Mouse (Mus musculus): ENCODE results near the gene Gm3285. TPM values are rescaled to one million over a fixed set of nuclear protein-coding genes. Genes with fewer than 3 reads are reported as not detected.
A peak's percentile ranks its signal among the peaks of the same experiment; 100 is the strongest.

Gene Gm3285
- total RNA-seq (2021): not detected
- long read RNA-seq, experiment 1: 0 reads
- long read RNA-seq, experiment 2: 0 reads

- DNase-seq (ENCODE audit: low spot score in 2 of 2): no peak
Measured at GRCm38 (mm10) chr10:77861675-77862074, at the start of gene Gm3285. Gm3285 (plus strand) TSS chr10:77861975.

- no peak for DNase-seq (ENCODE audit: low spot score in 2 of 2)
Measured at GRCm38 (mm10) chr10:77814382-77814781, 47.4 kb upstream of the Gm3285 start, which contains the start of gene Gm2696. Gm2696 (plus strand) TSS chr10:77814682.

GRCm38 (mm10) chr10:77815514-77815913 is 46.3 kb upstream of the Gm3285 start:
- no peak for DNase-seq (ENCODE audit: low spot score in 2 of 2)

- DNase-seq (ENCODE audit: low spot score in 2 of 2): no peak
Measured at GRCm38 (mm10) chr10:77818523-77818922, 43.3 kb upstream of the Gm3285 start.

GRCm38 (mm10) chr10:77819203-77819602 is 42.6 kb upstream of the Gm3285 start:
- DNase-seq (ENCODE audit: low spot score in 2 of 2): no peak

GRCm38 (mm10) chr10:77826951-77827350 is 34.8 kb upstream of the Gm3285 start, which contains the start of gene Krtap10-4:
Krtap10-4 (minus strand) TSS chr10:77827095.
- no peak for DNase-seq (ENCODE audit: low spot score in 2 of 2)

- no peak for DNase-seq (ENCODE audit: low spot score in 2 of 2)
Measured at GRCm38 (mm10) chr10:77835647-77836046, 26.1 kb upstream of the Gm3285 start, which contains the start of gene Krtap10-10. Krtap10-10 (plus strand) TSS chr10:77835947.

- DNase-seq (ENCODE audit: low spot score in 2 of 2): no peak
Measured at GRCm38 (mm10) chr10:77839006-77839405, 22.8 kb upstream of the Gm3285 start.

GRCm38 (mm10) chr10:77846503-77846902 is 15.3 kb upstream of the Gm3285 start, which contains the start of gene Gm36176:
Gm36176 (plus strand) TSS chr10:77846803.
- no peak for DNase-seq (ENCODE audit: low spot score in 2 of 2)

GRCm38 (mm10) chr10:77846961-77847360 is 14.8 kb upstream of the Gm3285 start:
- DNase-seq (ENCODE audit: low spot score in 2 of 2): no peak

- no peak for DNase-seq (ENCODE audit: low spot score in 2 of 2)
Measured at GRCm38 (mm10) chr10:77847538-77847937, 14.2 kb upstream of the Gm3285 start.

- DNase-seq (ENCODE audit: low spot score in 2 of 2): no peak
Measured at GRCm38 (mm10) chr10:77852559-77852958, 9.2 kb upstream of the Gm3285 start, which contains the start of gene Gm10318. Gm10318 (plus strand) TSS chr10:77852859.

GRCm38 (mm10) chr10:77864067-77864761 is 2.4 kb downstream of the Gm3285 start:
- DNase-seq (ENCODE audit: low spot score in 2 of 2): peak in 1 of 2 experiments; percentile 16

GRCm38 (mm10) chr10:77864762-77865143 is 3.0 kb downstream of the Gm3285 start:
- no peak for DNase-seq (ENCODE audit: low spot score in 2 of 2)

- DNase-seq (ENCODE audit: low spot score in 2 of 2): no peak
Measured at GRCm38 (mm10) chr10:77867546-77867945, 5.8 kb downstream of the Gm3285 start.

- DNase-seq (ENCODE audit: low spot score in 2 of 2): no peak
Measured at GRCm38 (mm10) chr10:77869651-77870050, 7.9 kb downstream of the Gm3285 start.

- DNase-seq (ENCODE audit: low spot score in 2 of 2): peak in 1 of 2 experiments; percentile 27
Measured at GRCm38 (mm10) chr10:77878985-77879384, 17.2 kb downstream of the Gm3285 start.

- no peak for DNase-seq (ENCODE audit: low spot score in 2 of 2)
Measured at GRCm38 (mm10) chr10:77880305-77880704, 18.5 kb downstream of the Gm3285 start.

GRCm38 (mm10) chr10:77882553-77882952 is 20.8 kb downstream of the Gm3285 start:
- DNase-seq (ENCODE audit: low spot score in 2 of 2): no peak

- DNase-seq (ENCODE audit: low spot score in 2 of 2): no peak
Measured at GRCm38 (mm10) chr10:77886007-77886747, 24.4 kb downstream of the Gm3285 start.

- no peak for DNase-seq (ENCODE audit: low spot score in 2 of 2)
Measured at GRCm38 (mm10) chr10:77890987-77891565, 29.3 kb downstream of the Gm3285 start.

- DNase-seq (ENCODE audit: low spot score in 2 of 2): no peak
Measured at GRCm38 (mm10) chr10:77895562-77895961, 33.8 kb downstream of the Gm3285 start.
